Mouse (Mus musculus) CD4-positive, CD25-positive, alpha-beta regulatory T cell, adult 2 months (primary cell): Measurements from ENCODE around the gene Gm45799.

Source experiments
- DNase-seq: peaks from one replicate; pipeline ENCODE4 v3.0.0-alpha.2; 2012; ENCODE audit warnings: low read depth, low spot score

The Gm45799 gene

GRCm38 (mm10) chr7:105641936-105642335 is 1.6 kb downstream of the Gm45799 start:
- no peak for DNase-seq

- DNase-seq, result peak; percentile 81
Observed at GRCm38 (mm10) chr7:105650639-105651435, 10.5 kb downstream of the Gm45799 start, which contains the start of gene Dnhd1. Gene Dnhd1, plus strand, starts transcription at chr7:105650827.

- DNase-seq, result no peak
Observed at GRCm38 (mm10) chr7:105685541-105686197, 45.3 kb downstream of the Gm45799 start.

- DNase-seq, result no peak
Observed at GRCm38 (mm10) chr7:105690875-105691274, 50.5 kb downstream of the Gm45799 start.

- DNase-seq, result no peak
Observed at GRCm38 (mm10) chr7:105703184-105703583, 62.8 kb downstream of the Gm45799 start.

GRCm38 (mm10) chr7:105703816-105704215 is 63.5 kb downstream of the Gm45799 start:
- DNase-seq, result no peak

- no peak for DNase-seq
Observed at GRCm38 (mm10) chr7:105708733-105709132, 68.4 kb downstream of the Gm45799 start.

GRCm38 (mm10) chr7:105715366-105715765 is 75.0 kb downstream of the Gm45799 start:
- peak; percentile 42 for DNase-seq

- DNase-seq, result no peak
Observed at GRCm38 (mm10) chr7:105721916-105722315, 81.6 kb downstream of the Gm45799 start.

- DNase-seq, result peak; percentile 80
Observed at GRCm38 (mm10) chr7:105726144-105726979, 86.0 kb downstream of the Gm45799 start.

- no peak for DNase-seq
Observed at GRCm38 (mm10) chr7:105726980-105727325, 86.6 kb downstream of the Gm45799 start.

- DNase-seq, result no peak
Observed at GRCm38 (mm10) chr7:105728701-105729428, 88.5 kb downstream of the Gm45799 start.

GRCm38 (mm10) chr7:105733836-105734235 is 93.5 kb downstream of the Gm45799 start:
- no peak for DNase-seq
